Mouse (Mus musculus) c-Kit-negative CD71-positive TER-119-positive erythroid progenitor cells, embryonic 14.5 days (primary cell): Measurements from ENCODE around the gene Bckdk.

Experiments
- DNase-seq: peaks from one replicate; pipeline ENCODE4 v3.0.0-alpha.2; 2013; ENCODE audit warnings: low read depth, low spot score

The Bckdk gene

DNA sequence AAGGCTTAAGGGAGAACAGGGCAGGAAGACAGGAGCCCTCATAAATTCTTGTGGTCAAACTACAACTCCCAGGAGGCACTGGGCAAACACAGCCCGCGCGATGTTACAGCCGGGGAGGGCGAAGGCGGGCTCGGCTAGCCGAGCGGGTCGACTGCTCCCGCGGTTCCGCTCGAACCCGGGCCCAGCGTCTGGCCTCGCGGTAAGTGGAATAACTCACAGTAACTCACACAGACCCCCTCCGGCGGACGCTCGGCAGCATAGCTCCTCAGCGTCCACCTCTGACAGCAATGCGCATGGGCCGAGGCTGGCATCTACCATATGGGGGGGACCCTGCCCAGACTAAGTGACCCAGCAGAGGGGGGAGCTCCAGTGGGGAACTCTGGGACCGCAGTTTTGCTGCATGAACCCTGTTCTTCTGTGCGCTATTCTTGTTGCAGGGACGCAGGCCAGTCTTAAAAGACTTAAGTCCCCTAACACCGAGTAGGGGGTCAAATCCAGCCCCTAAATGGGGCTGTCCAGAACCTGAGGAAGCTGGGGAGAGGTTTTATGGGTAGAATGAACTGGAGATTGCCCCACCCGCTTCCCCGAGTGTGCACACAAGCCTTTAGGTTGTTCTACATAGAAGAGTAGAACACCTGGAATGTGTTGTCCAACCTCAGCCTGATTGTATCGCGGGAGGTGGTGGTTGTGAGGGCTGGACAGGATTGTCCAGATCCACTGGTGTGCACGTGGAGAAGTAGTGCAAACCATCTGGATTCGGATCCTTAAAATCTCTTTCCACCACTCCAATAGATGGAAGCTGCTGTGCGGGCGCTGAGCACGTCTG is at the start of gene Bckdk:
Gene Bckdk (plus strand): TSS at position 112 of the 826 bp plus-strand sequence.
- peak; percentile 44 for DNase-seq

DNA sequence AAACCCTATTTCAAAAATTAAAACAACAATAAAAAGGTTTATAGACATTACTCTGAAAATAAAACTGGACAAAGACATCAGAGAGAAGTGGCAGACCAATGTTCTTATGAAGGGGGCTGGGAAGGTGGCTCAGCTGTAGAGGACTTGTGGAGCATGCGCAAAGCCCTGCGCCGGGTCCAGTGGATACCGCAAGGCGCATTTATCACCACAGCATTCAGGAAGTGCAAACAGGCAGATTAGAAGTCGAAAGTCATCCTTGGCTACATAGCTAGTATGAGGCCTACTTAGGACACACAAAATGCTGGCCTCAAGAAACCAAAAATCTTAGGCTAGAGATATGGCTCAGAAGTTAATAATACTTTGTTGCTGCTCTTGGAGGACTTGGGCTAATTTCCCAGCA is 45.6 kb upstream of the Bckdk start:
- DNase-seq, result no peak

DNA sequence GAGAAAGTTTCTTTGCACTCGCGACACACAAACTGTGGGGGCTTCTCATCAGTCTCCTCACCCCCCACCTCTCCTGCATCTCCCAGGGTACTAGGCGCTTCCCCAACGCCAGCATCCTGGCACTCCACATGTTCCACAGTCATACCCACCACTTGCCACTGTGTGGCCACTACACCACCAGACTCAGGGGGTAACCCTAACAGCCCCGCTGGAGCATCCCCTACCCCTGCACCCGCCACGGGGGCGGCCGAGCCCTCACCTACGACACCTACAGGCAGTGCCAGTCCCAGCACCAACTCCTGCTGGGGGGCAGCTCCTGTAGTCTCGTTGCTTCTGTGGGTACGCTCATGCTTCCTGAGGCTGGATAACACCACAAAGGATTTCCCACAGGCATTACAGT is 37.4 kb upstream of the Bckdk start:
- no peak for DNase-seq

DNA sequence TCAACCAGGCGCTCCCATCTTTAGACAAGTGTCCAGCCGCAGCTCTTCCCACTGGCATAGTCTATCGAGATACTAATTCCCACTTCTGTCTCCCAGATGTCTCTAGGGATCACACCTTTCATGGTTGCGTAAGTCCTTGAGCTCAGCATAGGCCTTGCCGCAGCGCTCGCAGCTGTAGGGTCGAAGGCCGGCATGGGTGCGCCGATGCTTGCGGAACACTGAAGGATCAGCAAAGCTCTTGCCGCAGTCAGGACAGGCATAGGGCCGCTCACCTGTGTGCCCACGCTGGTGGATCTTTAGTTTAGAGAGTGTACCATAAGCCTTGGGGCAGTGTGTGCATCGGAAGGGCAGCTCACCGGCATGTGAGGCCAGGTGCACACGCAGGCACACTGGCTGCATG is 36.2 kb upstream of the Bckdk start:
- no peak for DNase-seq

DNA sequence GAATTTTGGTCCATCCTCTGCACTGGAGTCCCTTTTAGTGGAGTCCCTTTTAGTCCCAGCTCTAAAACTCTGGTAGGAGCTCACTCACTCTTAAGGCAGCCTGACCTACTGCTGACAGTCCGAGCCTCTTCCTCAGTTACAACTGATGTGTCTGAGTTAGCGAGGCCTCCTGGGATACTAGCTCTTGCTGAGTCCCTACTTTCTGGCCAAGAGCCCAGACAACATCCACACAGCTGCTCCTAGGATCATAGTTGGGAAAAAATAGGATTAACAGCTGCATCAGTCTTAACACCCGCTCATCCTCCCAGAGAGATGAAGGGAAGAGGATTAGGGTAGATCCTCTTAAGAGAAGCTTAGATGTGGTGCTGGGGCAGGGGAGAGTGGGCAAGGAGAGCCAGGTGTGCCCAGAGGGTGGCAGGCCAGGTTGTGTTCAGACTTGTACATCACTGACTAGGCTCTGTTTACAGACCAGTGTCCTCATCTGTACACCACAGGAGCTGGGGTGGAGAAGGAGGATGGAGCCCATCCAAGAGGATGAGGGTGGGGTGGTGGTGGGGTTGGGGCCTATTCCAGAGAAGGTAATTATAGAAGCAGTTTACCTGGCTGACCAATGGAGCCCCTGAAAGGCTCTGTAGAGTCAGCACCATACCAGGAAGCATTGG is 34.6 kb upstream of the Bckdk start:
- DNase-seq, result no peak

DNA sequence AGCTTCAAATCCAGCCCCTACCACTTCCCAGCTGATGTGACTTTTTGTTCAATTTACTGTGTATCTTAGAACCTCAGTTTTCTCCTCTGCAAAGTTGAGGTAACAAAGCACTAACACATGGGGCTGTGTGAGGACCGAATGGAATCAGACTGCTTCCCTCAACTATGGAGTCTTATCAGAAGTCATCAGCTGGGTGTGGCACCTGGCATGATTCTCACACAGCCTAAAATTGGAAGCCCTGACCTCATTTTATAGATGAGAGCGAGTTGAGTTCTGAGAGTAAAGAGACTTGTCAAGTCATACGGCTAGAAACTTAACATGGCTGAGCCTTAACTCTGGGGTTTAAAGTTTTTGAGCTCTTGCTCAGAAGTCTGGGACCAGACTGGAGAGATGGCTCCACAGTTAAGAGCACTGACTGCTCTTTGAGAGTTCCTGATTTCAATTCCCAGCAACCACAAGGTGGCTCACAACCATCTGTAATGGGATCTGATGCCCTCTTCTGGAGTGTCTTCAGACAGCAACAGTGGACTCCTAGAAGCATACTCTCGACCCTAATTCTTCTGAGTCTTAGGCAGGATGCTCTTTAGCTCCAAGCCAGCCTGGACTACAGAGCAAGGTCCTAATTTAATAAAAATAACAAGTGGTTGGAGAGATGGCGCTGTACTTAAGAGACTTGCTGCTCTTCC is 33.6 kb upstream of the Bckdk start:
- no peak for DNase-seq

DNA sequence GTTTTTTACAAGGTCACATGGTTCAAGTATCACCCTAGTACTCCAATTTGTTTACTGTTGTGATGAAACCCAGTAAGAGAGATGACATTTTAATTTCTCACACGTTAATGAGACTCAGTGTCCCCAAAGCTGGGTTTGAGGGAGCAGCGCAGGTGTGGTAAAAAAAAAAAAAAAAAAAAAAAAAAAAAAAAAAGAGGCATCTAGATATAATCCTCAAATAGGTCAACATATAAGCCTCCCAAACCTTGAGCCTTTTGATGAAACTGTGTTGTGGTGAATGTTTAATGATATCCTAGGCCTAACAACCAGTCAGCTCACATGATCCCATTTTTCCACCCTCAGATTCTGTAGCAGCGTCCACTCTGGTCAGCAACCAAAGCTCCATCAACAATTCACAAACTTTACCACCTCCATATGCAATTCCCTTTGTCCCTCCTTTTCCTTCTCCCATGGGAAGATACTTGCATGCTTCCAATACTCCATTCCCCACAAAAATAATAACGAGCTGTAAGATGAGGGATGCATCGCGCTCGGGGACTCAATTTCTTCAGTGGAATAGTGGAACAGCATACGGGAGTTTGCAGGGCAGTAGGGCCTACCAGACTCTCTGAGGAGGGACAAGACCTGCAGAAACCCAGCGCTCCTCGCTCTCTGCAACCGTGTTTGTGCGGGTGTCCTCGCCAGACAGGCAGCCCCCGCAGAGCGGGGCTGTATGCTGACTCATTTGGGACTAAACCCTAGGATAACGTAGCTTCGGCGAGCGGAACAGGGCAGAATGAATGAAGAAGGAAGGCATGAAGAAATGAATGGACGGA is 28.9 kb upstream of the Bckdk start:
- no peak for DNase-seq

DNA sequence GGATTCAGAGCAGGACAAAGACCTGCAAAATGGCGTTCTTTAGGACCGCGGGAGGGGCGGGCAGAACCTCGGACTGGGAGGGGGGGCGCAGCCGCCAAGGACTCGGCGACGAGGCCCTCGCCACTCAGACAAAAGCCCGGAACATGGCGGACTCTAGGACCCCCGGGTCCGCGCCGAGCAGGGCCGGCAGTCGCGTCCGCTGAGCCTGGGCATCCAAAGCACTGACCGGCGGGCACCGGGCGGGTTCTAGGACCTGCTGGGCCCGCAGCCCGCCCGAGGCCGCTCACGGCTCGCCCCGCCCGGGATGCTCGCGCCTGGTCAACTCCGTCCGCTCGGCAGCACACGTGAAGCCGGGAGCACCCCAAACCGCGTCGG is 28.3 kb upstream of the Bckdk start:
- DNase-seq, result peak; percentile 66

DNA sequence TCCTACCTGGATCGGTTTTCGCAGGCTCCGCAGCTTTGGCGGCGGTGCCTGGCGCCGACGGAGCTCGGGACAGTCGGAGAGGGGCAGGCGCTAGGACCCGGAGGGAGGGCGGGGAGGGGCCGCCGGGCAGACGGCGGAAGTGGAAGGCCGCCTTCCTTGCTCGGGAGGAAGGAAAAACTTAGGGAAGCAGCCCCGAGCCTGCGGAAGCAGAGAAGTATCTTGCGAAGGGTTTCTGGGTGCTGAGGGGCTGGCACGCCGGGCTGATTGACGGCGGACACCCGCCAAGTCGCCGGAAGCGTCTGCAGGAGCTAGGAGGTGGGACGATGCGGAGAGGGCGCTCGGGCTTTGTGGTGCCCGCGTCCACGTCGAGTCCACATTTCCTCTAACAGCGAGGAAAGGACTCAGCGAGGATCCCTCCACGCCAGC is 27.8 kb upstream of the Bckdk start, which contains the start of gene Zfp646:
Gene Zfp646 (plus strand): TSS at position 181 of the 426 bp plus-strand sequence.
- DNase-seq, result peak; percentile 75

DNA sequence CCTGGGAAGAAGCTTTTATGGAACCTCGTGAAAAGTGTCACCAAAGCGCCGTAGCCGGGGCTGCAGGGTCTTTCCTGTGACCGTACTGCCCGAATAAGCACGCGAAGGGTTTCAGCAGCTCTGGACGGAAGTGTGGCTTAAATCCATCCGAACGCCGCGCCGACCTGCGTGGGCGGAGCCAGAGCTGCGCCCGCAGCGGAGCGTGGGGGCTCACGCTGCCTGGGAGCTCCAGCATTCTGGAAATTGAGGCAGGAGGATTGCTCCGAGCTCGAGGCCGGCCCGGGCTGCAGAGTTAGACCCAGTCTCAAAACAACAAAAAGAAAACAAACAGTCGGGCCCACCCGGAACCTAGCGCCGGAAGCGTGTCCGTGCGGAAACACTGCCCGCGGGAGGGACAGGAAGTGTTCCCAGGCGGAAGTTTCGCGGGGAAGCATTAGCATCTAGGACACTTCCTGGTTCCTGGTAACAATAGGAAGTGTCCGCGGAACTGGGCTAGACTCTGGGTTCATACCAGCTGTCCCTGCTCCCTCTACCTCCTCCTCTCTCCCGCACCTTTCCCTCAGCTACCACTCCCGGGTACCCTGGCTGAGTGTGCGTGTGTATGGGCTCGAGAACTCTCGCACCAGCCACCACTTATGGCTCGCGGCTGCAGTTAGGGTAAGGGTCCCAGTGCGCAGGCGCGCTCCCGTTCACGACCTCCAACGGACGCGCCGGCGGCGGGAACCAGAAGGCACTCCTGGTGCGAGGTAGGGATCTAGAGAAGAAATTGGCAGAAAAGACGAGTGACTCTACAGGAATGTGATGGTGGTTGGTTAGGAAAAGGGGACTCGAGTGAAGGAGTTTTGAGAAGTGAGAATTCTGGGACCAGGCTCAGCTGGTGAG is 27.2 kb upstream of the Bckdk start, which contains the start of gene Zfp668:
Gene Zfp668 (minus strand): TSS at position 362 of the 882 bp plus-strand sequence.
- DNase-seq, result peak; percentile 84

DNA sequence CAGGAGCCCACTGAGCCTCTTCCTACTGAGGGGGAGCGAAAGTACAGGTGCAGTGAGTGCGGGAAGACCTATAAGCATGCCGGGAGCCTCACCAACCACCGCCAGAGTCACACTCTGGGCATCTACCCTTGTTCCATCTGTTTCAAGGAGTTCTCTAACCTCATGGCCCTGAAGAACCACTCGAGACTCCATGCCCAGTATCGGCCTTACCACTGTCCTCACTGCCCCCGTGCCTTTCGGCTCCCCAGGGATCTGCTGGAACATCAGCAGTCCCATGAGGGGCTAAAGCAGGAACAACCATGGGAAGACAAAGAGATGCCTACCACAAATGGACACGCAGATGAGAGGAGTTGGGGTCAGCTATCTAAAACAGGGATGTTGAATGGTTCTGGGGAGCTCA is 24.6 kb upstream of the Bckdk start:
- DNase-seq, result no peak

DNA sequence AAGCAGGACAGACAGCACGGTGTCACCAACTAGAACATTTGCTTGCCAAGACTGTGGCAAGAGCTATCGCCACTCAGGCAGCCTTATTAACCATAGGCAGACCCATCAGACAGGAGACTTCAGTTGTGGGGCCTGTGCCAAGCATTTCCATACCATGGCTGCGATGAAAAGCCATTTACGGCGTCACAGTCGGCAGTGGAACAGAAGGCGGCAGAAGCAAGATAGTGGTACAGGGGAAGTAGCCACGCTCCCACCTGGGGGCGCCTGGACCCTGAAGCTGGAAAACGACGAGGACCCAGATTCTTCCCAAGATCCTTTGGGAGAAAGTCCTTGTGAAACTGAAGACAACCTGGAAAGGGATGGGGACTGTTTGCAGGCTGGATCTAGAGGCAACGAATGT is 23.5 kb upstream of the Bckdk start:
- no peak for DNase-seq

DNA sequence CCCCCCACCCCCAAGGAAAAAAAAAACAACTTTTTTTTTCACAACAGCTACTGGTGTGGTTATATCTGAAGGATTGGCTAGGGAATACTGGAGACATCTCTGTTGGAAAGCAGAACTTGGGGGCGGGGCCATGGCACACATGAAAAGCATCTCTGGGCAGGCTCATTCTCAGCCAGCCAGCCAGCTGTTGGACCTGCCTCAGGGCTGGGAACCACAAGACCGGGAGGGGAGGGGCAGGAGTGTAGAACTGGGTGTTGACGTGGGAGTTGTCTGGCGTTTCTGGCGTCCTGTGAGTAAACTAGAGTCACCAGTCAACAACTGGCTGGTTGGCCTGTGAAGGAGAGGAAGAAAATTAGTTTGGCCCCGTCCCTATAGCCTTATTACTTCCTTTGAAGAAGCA is 17.9 kb upstream of the Bckdk start:
- no peak for DNase-seq

DNA sequence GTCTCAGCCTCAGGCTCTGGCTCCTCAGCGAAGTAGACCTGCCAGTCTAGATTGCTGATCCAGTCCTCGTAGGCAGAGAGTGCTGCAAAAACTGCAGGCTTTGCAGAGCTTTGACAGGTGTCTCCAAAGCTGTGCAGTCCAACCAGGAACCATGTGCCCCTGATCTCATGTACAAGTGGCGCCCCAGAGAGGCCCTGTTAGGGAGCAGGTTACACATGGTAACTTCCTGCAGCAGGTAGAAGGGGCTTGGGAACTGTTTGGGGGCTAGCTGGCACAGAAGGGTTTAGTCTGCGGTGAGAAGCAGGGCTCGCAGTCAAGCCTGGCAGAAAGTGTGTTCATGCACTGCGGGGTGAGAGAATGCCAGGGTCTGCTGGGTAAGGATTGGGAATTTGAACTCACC is 17.3 kb upstream of the Bckdk start:
- DNase-seq, result no peak

DNA sequence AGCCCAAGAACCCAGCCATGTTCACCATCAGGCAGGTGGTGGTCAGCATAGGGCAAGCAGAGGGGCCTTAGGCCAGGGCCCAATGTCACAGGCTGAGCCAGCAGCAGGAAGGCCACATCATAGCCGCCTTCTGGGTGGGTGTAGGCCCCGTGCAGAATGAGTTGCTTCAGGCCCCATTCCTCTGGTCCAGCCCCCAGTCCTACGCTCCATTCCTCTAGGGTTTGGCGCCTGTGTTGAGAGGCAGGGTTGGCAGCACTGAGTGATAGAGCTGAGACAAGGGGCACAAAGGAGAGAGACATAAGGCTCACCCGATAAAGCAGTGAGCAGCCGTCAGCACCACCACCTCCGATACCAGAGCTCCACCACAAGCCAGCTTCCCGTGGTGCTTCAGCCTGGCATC is 16.7 kb upstream of the Bckdk start:
- no peak for DNase-seq

DNA sequence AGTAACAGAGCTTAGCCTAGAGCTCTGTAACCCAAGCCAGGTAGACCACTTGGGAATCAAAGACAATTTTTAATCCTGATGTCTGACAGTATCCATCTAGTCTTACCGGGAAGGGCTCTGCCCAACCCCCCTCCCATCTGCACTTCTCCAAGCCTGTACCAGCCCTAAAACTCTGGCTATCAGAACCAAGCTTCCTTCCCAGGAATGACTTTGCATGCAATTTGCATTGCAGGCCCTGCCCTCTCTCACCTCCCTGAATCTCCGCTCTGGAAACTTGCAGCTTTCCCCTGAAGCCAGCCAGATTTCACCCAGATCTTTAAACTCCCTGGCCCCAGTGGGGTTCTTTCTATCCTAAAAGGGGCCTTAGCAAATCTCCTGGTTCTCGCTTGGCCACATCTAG is 16.1 kb upstream of the Bckdk start:
- DNase-seq, result no peak

DNA sequence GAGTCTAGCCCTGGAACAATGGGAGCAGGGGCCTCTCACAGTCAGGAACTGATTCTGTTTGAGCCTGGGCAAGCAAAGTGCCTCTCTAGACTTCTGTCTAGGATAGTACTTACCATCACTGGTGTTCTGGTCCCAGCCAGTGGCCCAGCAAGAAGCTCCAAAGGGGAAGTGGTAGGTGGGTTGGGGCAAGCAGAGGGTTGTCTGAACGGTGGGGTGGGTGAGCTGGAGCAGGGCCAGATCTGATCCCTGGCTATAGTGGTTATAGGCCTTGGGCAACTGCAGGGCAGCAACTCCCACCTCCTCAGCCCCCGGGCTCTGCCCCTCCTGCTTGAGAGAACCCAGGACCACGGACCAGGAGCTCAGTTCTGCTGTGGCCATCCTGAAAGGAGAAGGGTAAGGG is 15.1 kb upstream of the Bckdk start:
- DNase-seq, result no peak

DNA sequence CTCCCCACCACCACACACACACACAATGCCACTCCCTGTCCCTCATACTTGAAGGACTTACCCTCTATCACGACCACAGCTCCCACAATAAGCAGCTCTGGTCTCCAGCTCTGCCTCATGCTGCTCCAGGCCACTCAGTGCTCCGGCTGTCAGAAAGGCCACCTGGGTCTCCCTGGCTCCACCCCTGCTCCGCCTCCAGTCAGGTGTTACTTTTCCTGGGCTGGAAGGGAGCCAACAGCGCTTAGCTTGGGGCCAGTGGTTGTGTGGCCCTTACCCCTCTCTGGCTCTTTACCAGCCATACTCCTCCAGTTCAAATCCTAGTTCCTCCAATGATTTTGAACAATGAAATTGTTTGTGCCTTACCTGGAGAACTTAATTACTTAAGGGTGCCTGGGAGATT is 13.1 kb upstream of the Bckdk start, which contains the start of gene Prss53:
Gene Prss53 (minus strand): TSS at position 173 of the 400 bp plus-strand sequence.
- no peak for DNase-seq

DNA sequence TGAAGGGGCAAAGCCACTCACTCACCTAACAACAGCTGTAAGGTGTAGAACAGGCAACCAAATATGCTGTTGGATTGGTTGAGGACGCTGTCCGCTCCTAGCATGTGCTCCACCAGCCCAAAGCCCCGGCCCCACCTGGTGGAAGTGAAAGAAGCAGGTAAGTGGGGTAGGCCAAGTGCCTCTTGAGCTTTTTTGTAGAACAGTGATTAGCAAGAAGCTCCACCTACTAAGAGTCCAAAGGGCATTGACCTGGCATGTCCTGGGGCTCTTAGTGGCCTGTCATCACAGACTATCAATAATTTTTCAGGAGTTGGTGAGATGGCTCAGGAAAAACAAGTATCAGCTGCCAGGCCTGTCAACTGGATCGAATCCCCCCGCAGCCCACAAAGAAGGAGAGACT is 9.4 kb upstream of the Bckdk start:
- no peak for DNase-seq

DNA sequence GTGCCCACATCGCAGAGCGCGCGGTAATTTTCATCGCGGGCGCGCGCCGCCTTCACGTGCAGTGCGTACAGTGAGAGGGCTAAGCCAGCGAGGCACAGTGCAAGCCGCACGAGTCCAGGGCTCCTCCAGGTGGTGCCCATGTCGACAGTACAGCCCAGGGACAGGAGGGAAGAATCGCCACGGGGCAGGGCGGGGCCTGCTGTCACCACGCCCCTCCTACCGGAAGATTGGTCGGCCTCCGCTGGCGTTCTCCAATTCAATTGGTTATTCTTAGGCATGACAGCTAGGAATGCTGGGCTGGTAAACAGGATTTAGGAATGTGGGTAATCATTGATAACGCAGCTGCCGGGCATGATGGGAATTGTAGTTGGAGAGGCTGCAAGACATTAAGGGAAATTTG is 8.4 kb upstream of the Bckdk start, which contains the start of the genes Gm21974 and Vkorc1:
Gene Gm21974 (minus strand): TSS at position 13 of the 400 bp plus-strand sequence.
Gene Vkorc1 (minus strand): TSS at position 176 of the 400 bp plus-strand sequence.
- DNase-seq, result peak; percentile 85
